Mouse (Mus musculus) layer of hippocampus, postnatal 25 days (tissue): ENCODE data around the gene Uspl1. TPM values are rescaled to one million over a fixed set of nuclear protein-coding genes. Genes with fewer than 3 reads are reported as not detected.

Experiments
- DNase-seq, 2 experiments: peaks; one replicate each; pipeline ENCODE4 v3.0.0; 2022; ENCODE audit warnings: mixed read lengths in 2 of 2, low spot score in 1 of 2; ENCODE audit errors: extremely low spot score in 1 of 2
- microRNA-seq, 2 experiments: library from miRNA; unstranded; fragments of <30 nt; microRNA quantifications; one replicate each; pipeline ENCODE4 v1.2.0; 2021
- total RNA-seq, 2 experiments: library from RNA; stranded (reverse); gene quantifications; 2 replicates each; pipeline ENCODE4 v1.2.3; 2021

Uspl1 gene
- total RNA-seq, 2 experiments from 2014 or later = 35.7 to 36.3 TPM

- DNase-seq = no peak
Measured at GRCm38 (mm10) chr5:149247047-149247904, 63.1 kb downstream of the Uspl1 start.

GRCm38 (mm10) chr5:149252303-149252702 lies 68.2 kb downstream of the Uspl1 start:
- no peak for DNase-seq

GRCm38 (mm10) chr5:149253491-149253890 lies 69.3 kb downstream of the Uspl1 start:
- no peak for DNase-seq

- no peak for DNase-seq
Measured at GRCm38 (mm10) chr5:149255522-149255921, 71.4 kb downstream of the Uspl1 start.

GRCm38 (mm10) chr5:149257518-149258281 lies 73.5 kb downstream of the Uspl1 start:
- DNase-seq = no peak

- DNase-seq = no peak
Measured at GRCm38 (mm10) chr5:149259093-149259492, 74.9 kb downstream of the Uspl1 start.

GRCm38 (mm10) chr5:149261449-149261848 lies 77.3 kb downstream of the Uspl1 start:
- DNase-seq = no peak

GRCm38 (mm10) chr5:149261866-149262265 lies 77.7 kb downstream of the Uspl1 start:
- DNase-seq = no peak

- DNase-seq = no peak
Measured at GRCm38 (mm10) chr5:149264405-149264804, 80.3 kb downstream of the Uspl1 start, which contains the start of gene Alox5ap. Gene Alox5ap (plus strand): TSS chr5:149264767.

GRCm38 (mm10) chr5:149264878-149265279 lies 80.7 kb downstream of the Uspl1 start:
- no peak for DNase-seq

Small RNAs within 50 kb of the gene (microRNA-seq; reads per million reads assigned to microRNA genes)
- 0 reads per million in 2 experiments for gene Gm24105

Other genes starting within 250 kb of the Uspl1 start
- 10 to 100 TPM; 18.9 to 21.1 TPM for gene Gm42791, start 189.2 kb upstream of the Uspl1 start, total RNA-seq
- gene Hmgb1, start 139 bp downstream of the Uspl1 start, total RNA-seq = 100 to 1,000 TPM; 139 to 159 TPM
- gene Alox5ap, start 80.4 kb downstream of the Uspl1 start, total RNA-seq = 10 to 100 TPM in 1 of 2 experiments, 1 to 10 TPM in 1; 9.0 to 10.7 TPM
- 1 to 10 TPM; 2.1 to 2.6 TPM for gene Medag, start 227.4 kb downstream of the Uspl1 start, total RNA-seq